Mouse (Mus musculus): ENCODE measurements around the gene C1ql1. TPM values are rescaled to one million over a fixed set of nuclear protein-coding genes. Genes with fewer than 3 reads are reported as not detected.

C1ql1 gene
- 5.6 and 6.8 TPM in 2 replicates for polyA plus RNA-seq (2014; fragmentation: Nextera tagmentation; extraction: Ambion mirVana)

DNA sequence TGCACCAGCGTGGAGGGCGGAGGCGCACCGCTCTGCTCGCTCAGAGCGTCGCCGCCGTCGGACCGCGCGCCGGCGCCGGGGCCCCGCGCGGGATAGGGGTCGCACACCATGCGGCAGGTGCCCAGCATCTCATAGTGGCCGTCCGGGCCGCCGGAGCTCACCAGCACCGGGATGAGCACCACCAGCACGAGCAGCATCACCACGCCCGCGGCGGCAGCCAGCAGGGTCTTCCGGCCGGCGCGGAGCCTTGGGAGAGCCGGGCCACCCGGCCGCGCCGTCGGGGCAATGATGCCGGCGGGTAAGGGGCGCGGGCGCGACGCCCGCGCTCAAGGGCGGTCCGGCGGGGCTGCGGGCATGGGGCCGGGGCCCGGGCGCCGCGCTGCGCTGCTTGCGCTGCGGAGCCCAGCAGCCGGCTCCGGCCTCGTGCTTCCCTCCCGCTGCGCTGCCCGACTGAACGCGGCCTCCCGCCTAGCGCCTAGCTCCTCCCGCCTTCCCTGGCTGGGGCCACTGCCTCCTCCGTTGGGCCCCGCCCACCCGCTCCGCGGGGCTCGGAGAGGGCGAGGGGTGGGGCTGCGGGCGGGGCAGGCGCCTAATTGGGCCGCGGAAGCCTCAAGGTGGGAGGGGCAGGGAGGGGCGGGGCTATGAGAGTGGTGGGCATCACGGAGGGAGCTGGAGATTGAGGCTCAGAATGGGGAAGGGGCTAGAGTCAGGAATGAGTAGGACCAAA lies at the start of gene C1ql1:
Gene C1ql1, minus strand, starts transcription at position 424 of the 727 bp plus-strand sequence.
- peak within 1 kb of the TSS; percentile 39; the same call in 1 of the 2 replicates for H3K9ac ChIP-seq (replicated peaks; ENCODE audit: low read depth, low read length)
- H3K4me2 ChIP-seq (ENCODE audit: low read depth, low read length) = peak within 1 kb of the TSS; percentile 50
- H3K4me3 ChIP-seq (ENCODE audit: low read depth, low read length) = peak within 1 kb of the TSS; percentile 31
- 1% methylated on average over 61 of the region's 87 CpGs for WGBS
- H3K36me3 ChIP-seq (ENCODE audit: control insufficient read depth, insufficient read depth, low read length) = no peaks in the 10 kb centered on the region
- H3K27ac ChIP-seq (ENCODE audit: low read depth, low read length) = no peak within 1 kb of the TSS
- ATAC-seq (ENCODE audit: low read depth) = peak; percentile 64; the same call in 1 of the 2 replicates
- H3K27me3 ChIP-seq (ENCODE audit: control insufficient read depth, insufficient read depth, low read length) = peaks cover 56% of the 10 kb centered on the region
- peaks cover 10% of the 10 kb centered on the region; the same call in 1 of the 2 replicates for H3K4me1 ChIP-seq (ENCODE audit: control insufficient read depth, insufficient read depth, low read length)
- H3K9me3 ChIP-seq (ENCODE audit: control insufficient read depth, low read length) = no peaks in the 10 kb centered on the region

DNA sequence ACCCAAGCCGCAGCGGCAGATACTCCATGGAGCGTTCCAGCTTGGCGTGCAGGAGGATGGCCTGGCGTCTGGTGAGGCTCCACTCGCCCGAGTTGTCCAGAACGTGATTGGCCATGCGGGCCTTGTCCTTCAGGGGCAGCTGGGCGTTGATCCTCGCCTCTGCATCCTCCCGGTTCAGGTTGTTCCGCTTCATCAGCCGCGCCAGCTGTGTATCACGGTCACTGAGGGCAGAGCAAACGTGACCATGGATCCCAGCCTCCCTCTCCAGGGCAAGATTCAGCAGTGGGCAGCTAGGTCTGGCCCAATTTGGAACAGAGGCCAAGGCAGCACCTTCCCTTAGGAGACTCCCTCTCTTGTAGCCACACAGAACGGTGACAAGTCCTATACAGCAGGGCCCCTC lies 48.5 kb upstream of the C1ql1 start:
- H3K4me2 ChIP-seq (ENCODE audit: low read depth, low read length) = no peak overlapping the region
- 84% methylated on average over 18 of the region's 18 CpGs for WGBS
- H3K27ac ChIP-seq (ENCODE audit: low read depth, low read length) = no peak overlapping the region
- no peaks in the 10 kb centered on the region for H3K9me3 ChIP-seq (ENCODE audit: control insufficient read depth, low read length)
- H3K4me3 ChIP-seq (ENCODE audit: low read depth, low read length) = no peak overlapping the region
- 0 out of 2 replicates have a peak, but pooled peaks cover 2% of the 10 kb centered on the region for H3K27me3 ChIP-seq (ENCODE audit: control insufficient read depth, insufficient read depth, low read length)
- H3K4me1 ChIP-seq (ENCODE audit: control insufficient read depth, insufficient read depth, low read length) = peaks cover 6% of the 10 kb centered on the region
- H3K9ac ChIP-seq (replicated peaks; ENCODE audit: low read depth, low read length) = no peak overlapping the region
- ATAC-seq (ENCODE audit: low read depth) = no peak
- peaks cover 37% of the 10 kb centered on the region for H3K36me3 ChIP-seq (ENCODE audit: control insufficient read depth, insufficient read depth, low read length)

DNA sequence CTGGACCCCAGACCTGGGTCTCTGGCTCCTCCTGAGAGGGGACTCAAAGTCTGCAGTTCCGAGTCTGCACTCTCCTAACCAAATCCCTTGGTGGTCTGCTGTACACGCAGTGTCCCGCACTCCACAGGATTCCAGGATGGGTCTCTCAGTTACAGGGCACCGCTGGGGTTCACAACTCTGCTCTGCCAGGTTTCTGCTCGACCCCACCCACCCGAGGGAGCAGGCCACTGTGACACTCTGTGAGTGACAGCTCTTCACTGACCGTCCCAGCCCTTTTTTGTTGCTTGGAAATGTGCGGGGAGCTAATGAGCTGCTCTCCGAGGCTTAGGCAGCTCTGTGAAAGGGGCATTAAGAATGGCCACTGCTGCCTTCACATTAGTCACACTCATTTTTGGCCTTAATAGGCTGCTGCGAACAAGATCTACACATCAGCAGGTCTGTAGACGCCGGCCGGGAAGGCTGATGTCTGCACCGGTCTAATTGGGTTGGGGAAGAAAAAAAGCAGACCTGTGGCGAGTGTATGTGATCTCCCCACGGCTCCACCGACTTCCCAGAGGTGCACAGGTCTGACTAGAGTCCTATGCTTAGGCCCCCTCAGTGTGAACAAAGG lies 47.0 kb upstream of the C1ql1 start:
- Histone ChIP-seq H3K4me1 (ENCODE audit: control insufficient read depth, insufficient read depth, low read length) (peaks cover 10% of the 10 kb centered on the region), H3K36me3 (ENCODE audit: control insufficient read depth, insufficient read depth, low read length) (peaks cover 24% of the 10 kb centered on the region), H3K9ac (replicated peaks; ENCODE audit: low read depth, low read length) (no peak overlapping the region), H3K9me3 (ENCODE audit: control insufficient read depth, low read length) (no peaks in the 10 kb centered on the region), H3K27me3 (ENCODE audit: control insufficient read depth, insufficient read depth, low read length) (peaks cover 11% of the 10 kb centered on the region), H3K27ac (ENCODE audit: low read depth, low read length) (no peak overlapping the region), H3K4me3 (ENCODE audit: low read depth, low read length) (no peak overlapping the region), H3K4me2 (ENCODE audit: low read depth, low read length) (no peak overlapping the region)
- WGBS = 32% methylated on average over 17 of the region's 17 CpGs
- ATAC-seq (ENCODE audit: low read depth) = no peak

DNA sequence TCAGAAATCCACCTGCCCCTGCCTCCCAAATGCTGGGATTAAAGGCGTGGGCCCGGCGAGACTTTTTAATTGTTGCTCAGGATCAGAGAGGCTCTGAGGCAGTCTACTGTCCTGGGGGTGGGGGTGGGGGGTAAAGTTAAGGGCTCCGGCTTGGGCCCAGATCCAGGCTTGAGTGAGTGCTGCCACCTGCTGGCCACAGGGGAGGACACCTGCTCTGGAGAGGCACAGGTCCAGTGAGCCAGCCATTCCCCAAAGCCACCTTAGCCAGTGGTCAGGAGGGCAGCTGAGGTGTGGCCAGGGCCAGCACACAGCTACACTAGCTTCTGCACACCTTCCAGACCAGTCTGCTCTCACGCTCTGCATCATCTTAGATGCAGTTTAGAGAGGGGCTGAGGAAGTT lies 46.5 kb upstream of the C1ql1 start:
- Histone ChIP-seq H3K27ac (ENCODE audit: low read depth, low read length) (no peak overlapping the region), H3K9ac (replicated peaks; ENCODE audit: low read depth, low read length) (no peak overlapping the region), H3K27me3 (ENCODE audit: control insufficient read depth, insufficient read depth, low read length) (peaks cover 11% of the 10 kb centered on the region), H3K4me3 (ENCODE audit: low read depth, low read length) (no peak overlapping the region), H3K4me1 (ENCODE audit: control insufficient read depth, insufficient read depth, low read length) (peaks cover 10% of the 10 kb centered on the region), H3K4me2 (ENCODE audit: low read depth, low read length) (no peak overlapping the region), H3K9me3 (ENCODE audit: control insufficient read depth, low read length) (no peaks in the 10 kb centered on the region), H3K36me3 (ENCODE audit: control insufficient read depth, insufficient read depth, low read length) (peaks cover 23% of the 10 kb centered on the region)
- peak; percentile 48 for ATAC-seq (ENCODE audit: low read depth)
- 7% methylated on average over 5 of the region's 5 CpGs for WGBS

DNA sequence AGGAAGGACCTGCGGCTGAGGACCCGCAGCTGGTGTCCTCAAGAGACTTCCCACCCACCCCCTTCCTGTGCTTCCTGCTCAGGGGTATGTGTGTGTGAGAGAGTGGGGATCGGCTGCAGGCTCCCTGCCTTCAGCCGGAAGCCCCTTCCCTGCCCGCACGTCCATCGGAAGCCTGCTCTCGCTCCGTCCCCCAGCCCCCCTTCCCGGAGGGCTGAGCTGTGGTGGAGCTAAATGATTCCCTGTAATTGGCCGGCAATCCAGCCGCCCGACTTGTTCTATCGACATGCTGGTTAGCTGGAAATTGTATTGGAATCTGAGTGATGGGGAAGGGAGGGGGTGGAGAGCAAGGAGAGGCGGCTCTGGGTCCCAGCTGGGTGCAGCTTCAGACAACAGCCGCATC lies 45.2 kb upstream of the C1ql1 start:
- ATAC-seq (ENCODE audit: low read depth) = no peak
- peak overlapping the region; percentile 40 for H3K4me2 ChIP-seq (ENCODE audit: low read depth, low read length)
- H3K4me1 ChIP-seq (ENCODE audit: control insufficient read depth, insufficient read depth, low read length) = peaks cover 10% of the 10 kb centered on the region
- WGBS = 1% methylated on average over 16 of the region's 16 CpGs
- H3K36me3 ChIP-seq (ENCODE audit: control insufficient read depth, insufficient read depth, low read length) = peaks cover 16% of the 10 kb centered on the region
- no peak overlapping the region for H3K4me3 ChIP-seq (ENCODE audit: low read depth, low read length)
- no peak overlapping the region for H3K27ac ChIP-seq (ENCODE audit: low read depth, low read length)
- H3K9ac ChIP-seq (replicated peaks; ENCODE audit: low read depth, low read length) = peak overlapping the region; percentile 39
- no peaks in the 10 kb centered on the region for H3K9me3 ChIP-seq (ENCODE audit: control insufficient read depth, low read length)
- H3K27me3 ChIP-seq (ENCODE audit: control insufficient read depth, insufficient read depth, low read length) = peaks cover 11% of the 10 kb centered on the region

DNA sequence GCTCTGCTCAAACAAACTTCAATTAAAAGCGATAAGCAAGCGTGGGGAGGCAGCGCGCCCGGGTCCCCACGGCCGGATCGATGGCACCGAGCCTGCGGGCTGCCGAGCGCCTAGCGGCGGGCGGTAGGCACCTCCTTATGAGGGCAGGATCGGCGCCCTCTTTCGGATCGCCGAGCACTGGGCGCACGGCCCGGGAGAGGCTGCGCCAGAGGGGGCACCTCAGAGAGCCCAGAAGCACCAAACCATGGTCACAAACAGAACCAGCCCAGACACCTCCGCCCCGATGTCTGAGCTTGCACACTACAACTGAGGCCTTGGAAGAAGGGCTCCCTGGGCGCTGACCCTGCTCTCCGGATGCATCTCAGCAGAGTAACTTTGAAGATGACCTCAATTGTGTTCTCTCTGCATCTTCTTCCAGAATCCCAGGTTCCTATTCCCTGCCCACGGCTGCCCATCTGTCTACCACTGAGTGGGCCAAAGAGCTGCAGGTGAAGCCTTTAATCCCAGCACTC lies 43.7 kb upstream of the C1ql1 start:
- WGBS = under 1% methylated on average over 29 of the region's 29 CpGs
- Histone ChIP-seq H3K4me3 (ENCODE audit: low read depth, low read length) (peak overlapping the region; percentile 27), H3K9ac (replicated peaks; ENCODE audit: low read depth, low read length) (no peak overlapping the region), H3K36me3 (ENCODE audit: control insufficient read depth, insufficient read depth, low read length) (peaks cover 6% of the 10 kb centered on the region; the same call in 1 of the 2 replicates), H3K27me3 (ENCODE audit: control insufficient read depth, insufficient read depth, low read length) (peaks cover 11% of the 10 kb centered on the region), H3K27ac (ENCODE audit: low read depth, low read length) (no peak overlapping the region), H3K9me3 (ENCODE audit: control insufficient read depth, low read length) (no peaks in the 10 kb centered on the region), H3K4me2 (ENCODE audit: low read depth, low read length) (peak overlapping the region; percentile 58), H3K4me1 (ENCODE audit: control insufficient read depth, insufficient read depth, low read length) (peaks cover 10% of the 10 kb centered on the region)
- ATAC-seq (ENCODE audit: low read depth) = no peak

DNA sequence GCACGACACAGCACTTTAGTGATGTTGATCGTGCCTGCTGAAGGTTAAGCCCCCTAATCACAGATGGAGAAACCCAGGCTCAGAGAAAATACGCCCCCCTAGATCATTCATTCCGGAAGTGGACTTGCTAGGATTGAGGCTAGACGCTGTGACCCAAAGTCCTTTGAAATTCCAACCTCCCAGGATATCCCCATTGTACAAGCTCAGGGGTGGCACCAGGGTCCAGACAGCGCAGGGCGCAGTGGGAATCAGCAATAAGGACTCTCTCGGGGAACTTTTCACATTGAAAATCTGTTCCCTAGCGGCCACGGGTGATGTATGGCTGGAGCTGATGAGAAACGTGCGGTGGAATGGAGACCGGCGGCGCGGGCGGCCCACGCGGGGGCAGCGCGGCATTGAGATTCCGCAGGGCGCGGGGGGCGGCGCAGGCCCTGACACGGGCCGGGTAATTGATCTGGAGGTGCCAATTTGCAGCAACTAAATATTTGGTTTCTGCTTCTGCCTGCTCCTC lies 43.2 kb upstream of the C1ql1 start:
- H3K9ac ChIP-seq (replicated peaks; ENCODE audit: low read depth, low read length) = 0 out of 2 replicates have a peak overlapping the region, but pooled peaks have one; percentile 35
- H3K27ac ChIP-seq (ENCODE audit: low read depth, low read length) = no peak overlapping the region
- H3K4me1 ChIP-seq (ENCODE audit: control insufficient read depth, insufficient read depth, low read length) = peaks cover 10% of the 10 kb centered on the region
- peaks cover 11% of the 10 kb centered on the region for H3K27me3 ChIP-seq (ENCODE audit: control insufficient read depth, insufficient read depth, low read length)
- H3K36me3 ChIP-seq (ENCODE audit: control insufficient read depth, insufficient read depth, low read length) = peaks cover 3% of the 10 kb centered on the region; the same call in 1 of the 2 replicates
- 4% methylated on average over 28 of the region's 28 CpGs for WGBS
- peak overlapping the region; percentile 58 for H3K4me2 ChIP-seq (ENCODE audit: low read depth, low read length)
- H3K4me3 ChIP-seq (ENCODE audit: low read depth, low read length) = peak overlapping the region; percentile 27
- no peaks in the 10 kb centered on the region for H3K9me3 ChIP-seq (ENCODE audit: control insufficient read depth, low read length)
- no peak for ATAC-seq (ENCODE audit: low read depth)

DNA sequence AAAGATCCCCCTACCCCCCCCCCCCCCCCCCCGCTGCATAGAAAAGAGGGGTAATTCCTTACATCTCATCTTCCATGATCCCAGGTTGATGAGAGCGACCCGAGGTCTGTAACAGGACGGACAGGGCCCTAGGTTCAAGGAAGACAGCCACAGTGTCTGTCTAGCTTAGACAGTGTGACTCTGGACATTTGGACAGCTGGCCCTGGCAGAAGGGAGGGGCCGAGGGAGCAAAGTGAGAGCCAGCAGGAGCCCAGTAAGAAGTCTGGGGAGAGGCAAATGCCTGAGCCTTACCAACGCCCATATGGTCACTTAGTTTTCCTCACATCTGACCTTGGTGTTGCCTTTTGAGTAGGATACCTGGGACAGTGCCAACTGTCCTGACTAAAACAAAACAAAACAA lies 38.7 kb upstream of the C1ql1 start:
- no peak for ATAC-seq (ENCODE audit: low read depth)
- Histone ChIP-seq H3K4me2 (ENCODE audit: low read depth, low read length) (no peak overlapping the region), H3K4me3 (ENCODE audit: low read depth, low read length) (no peak overlapping the region), H3K4me1 (ENCODE audit: control insufficient read depth, insufficient read depth, low read length) (peaks cover 5% of the 10 kb centered on the region; the same call in 1 of the 2 replicates), H3K27ac (ENCODE audit: low read depth, low read length) (no peak overlapping the region), H3K36me3 (ENCODE audit: control insufficient read depth, insufficient read depth, low read length) (no peaks in the 10 kb centered on the region), H3K9ac (replicated peaks; ENCODE audit: low read depth, low read length) (no peak overlapping the region), H3K9me3 (ENCODE audit: control insufficient read depth, low read length) (no peaks in the 10 kb centered on the region), H3K27me3 (ENCODE audit: control insufficient read depth, insufficient read depth, low read length) (peaks cover 11% of the 10 kb centered on the region)
- WGBS = 42% methylated on average over 6 of the region's 6 CpGs

DNA sequence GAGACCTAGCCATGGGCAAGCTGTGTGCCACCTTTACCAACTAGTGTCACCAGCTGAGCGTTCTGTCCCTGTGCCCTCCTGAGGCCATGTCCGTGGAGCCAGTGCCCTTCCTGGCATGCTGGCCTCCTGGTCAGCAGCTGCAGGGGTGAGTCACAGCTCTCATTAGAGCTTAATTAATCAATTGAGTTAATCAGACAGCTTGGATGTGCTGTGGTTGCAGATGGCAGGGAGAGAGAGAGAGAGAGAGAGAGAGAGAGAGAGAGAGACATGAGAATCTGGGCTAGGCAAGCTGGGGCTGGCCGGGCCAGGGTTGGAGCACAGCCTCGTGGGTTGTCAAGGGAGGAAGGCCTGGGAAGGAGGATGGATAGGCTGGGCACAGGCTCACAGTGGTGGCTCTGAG lies 38.1 kb upstream of the C1ql1 start:
- ATAC-seq (ENCODE audit: low read depth) = no peak
- Histone ChIP-seq H3K36me3 (ENCODE audit: control insufficient read depth, insufficient read depth, low read length) (no peaks in the 10 kb centered on the region), H3K4me3 (ENCODE audit: low read depth, low read length) (no peak overlapping the region), H3K9me3 (ENCODE audit: control insufficient read depth, low read length) (no peaks in the 10 kb centered on the region), H3K9ac (replicated peaks; ENCODE audit: low read depth, low read length) (no peak overlapping the region), H3K4me2 (ENCODE audit: low read depth, low read length) (no peak overlapping the region), H3K27me3 (ENCODE audit: control insufficient read depth, insufficient read depth, low read length) (peaks cover 8% of the 10 kb centered on the region), H3K27ac (ENCODE audit: low read depth, low read length) (no peak overlapping the region), H3K4me1 (ENCODE audit: control insufficient read depth, insufficient read depth, low read length) (no peaks in the 10 kb centered on the region)
- 55% methylated on average over 4 of the region's 4 CpGs for WGBS

Measured in neural tube, embryonic 14.5 days (tissue).